Mouse (Mus musculus) thymus, postnatal 10 days (tissue): Measurements from ENCODE around the gene Fbn1.
"Not testable (repeated sequence)": the region's sequence is repeated elsewhere in the genome, so short reads cannot be mapped to it uniquely, and the experiment has no call there.

ENCODE experiments used
- DNase-seq, 2 experiments: peaks; one replicate each; pipeline ENCODE4 v3.0.0; 2021; ENCODE audit warnings: low spot score in 2 of 2

Gene Fbn1

GRCm38 (mm10) chr2:125293969-125294491 is 213.8 kb downstream of the Fbn1 start:
- no peak for DNase-seq

- no peak for DNase-seq
Observed at GRCm38 (mm10) chr2:125292616-125293015, 215.2 kb downstream of the Fbn1 start.

GRCm38 (mm10) chr2:125291101-125291500 is 216.7 kb downstream of the Fbn1 start:
- DNase-seq: no peak

GRCm38 (mm10) chr2:125290197-125290965 is 217.4 kb downstream of the Fbn1 start:
- no peak for DNase-seq

GRCm38 (mm10) chr2:125285777-125286176 is 222.0 kb downstream of the Fbn1 start:
- no peak for DNase-seq

GRCm38 (mm10) chr2:125282334-125283206 is 225.2 kb downstream of the Fbn1 start:
- no peak for DNase-seq

- DNase-seq: not testable (repeated sequence)
Observed at GRCm38 (mm10) chr2:125279995-125280394, 227.8 kb downstream of the Fbn1 start.

GRCm38 (mm10) chr2:125278474-125278873 is 229.3 kb downstream of the Fbn1 start:
- no peak for DNase-seq

- DNase-seq: no peak
Observed at GRCm38 (mm10) chr2:125276692-125277091, 231.1 kb downstream of the Fbn1 start.

- no peak for DNase-seq
Observed at GRCm38 (mm10) chr2:125275617-125276016, 232.2 kb downstream of the Fbn1 start.

GRCm38 (mm10) chr2:125268876-125269275 is 238.9 kb downstream of the Fbn1 start:
- DNase-seq: no peak

- no peak for DNase-seq
Observed at GRCm38 (mm10) chr2:125263753-125264152, 244.0 kb downstream of the Fbn1 start.

- no peak for DNase-seq
Observed at GRCm38 (mm10) chr2:125263056-125263455, 244.7 kb downstream of the Fbn1 start.

- DNase-seq: no peak
Observed at GRCm38 (mm10) chr2:125260326-125260725, 247.5 kb downstream of the Fbn1 start.

GRCm38 (mm10) chr2:125259230-125260120 is 248.3 kb downstream of the Fbn1 start:
- peak in 1 of 2 experiments; percentile 35 for DNase-seq

- DNase-seq: no peak
Observed at GRCm38 (mm10) chr2:125255886-125256285, 251.9 kb downstream of the Fbn1 start.

GRCm38 (mm10) chr2:125254630-125255029 is 253.2 kb downstream of the Fbn1 start:
- DNase-seq: no peak

GRCm38 (mm10) chr2:125253699-125254098 is 254.1 kb downstream of the Fbn1 start:
- peak; percentile 13 to 18 for DNase-seq

- peak; percentile 29 to 50 for DNase-seq
Observed at GRCm38 (mm10) chr2:125252275-125252674, 255.5 kb downstream of the Fbn1 start.

- peak in 1 of 2 experiments; percentile 16 for DNase-seq
Observed at GRCm38 (mm10) chr2:125251781-125252180, 256.0 kb downstream of the Fbn1 start.
